Mouse (Mus musculus) hindbrain, postnatal 0 days (tissue): ENCODE data around the gene Oxld1. TPM values are rescaled to one million over a fixed set of nuclear protein-coding genes. Genes with fewer than 3 reads are reported as not detected.

ENCODE experiments used
- ATAC-seq: fragments of 200-750 bp; cut with Nextera tagmentation; 2 replicates; pipeline ENCODE4 v1.8.0; 2017; ENCODE audit warnings: mild to moderate bottlenecking, moderate TSS enrichment, moderate library complexity
- DNase-seq: peaks from one replicate; pipeline ENCODE4 v3.0.0-alpha.2; 2015; ENCODE audit warnings: low spot score
- H3K27ac ChIP-seq: fragments of 300-500 bp; sonication (generic); 2 replicates; pipeline ENCODE4 v1.5.1; 2014; ENCODE audit warnings: mild to moderate bottlenecking
- H3K27me3 ChIP-seq: fragments of 300-500 bp; sonication (generic); 2 replicates; pipeline ENCODE4 v1.6.1; 2014; ENCODE audit warnings: low read length, mixed read lengths; ENCODE audit not compliant: insufficient read depth
- H3K36me3 ChIP-seq: fragments of 300-500 bp; sonication (generic); 2 replicates; pipeline ENCODE4 v1.6.1; 2014; ENCODE audit warnings: low read length, mixed read lengths; ENCODE audit not compliant: insufficient read depth
- H3K4me1 ChIP-seq: fragments of 300-500 bp; sonication (generic); 2 replicates; pipeline ENCODE4 v1.6.1; 2014; ENCODE audit warnings: antibody characterized with exemption, low read length, mixed read lengths; ENCODE audit not compliant: insufficient read depth
- H3K4me2 ChIP-seq: fragments of 300-500 bp; sonication (generic); 2 replicates; pipeline ENCODE4 v1.6.1; 2014; ENCODE audit warnings: low read depth, mild to moderate bottlenecking, low read length, moderate library complexity, mixed read lengths
- H3K4me3 ChIP-seq: fragments of 300-500 bp; sonication (generic); 2 replicates; pipeline ENCODE4 v1.5.1; 2014; ENCODE audit warnings: low read length
- H3K9ac ChIP-seq: fragments of 300-500 bp; sonication (generic); replicated peaks from 2 replicates; pipeline ENCODE4 v1.6.1; 2014; ENCODE audit warnings: mild to moderate bottlenecking, low read length, moderate library complexity, mixed read lengths
- H3K9me3 ChIP-seq: fragments of 300-500 bp; sonication (generic); 2 replicates; pipeline ENCODE4 v1.6.1; 2016; ENCODE audit warnings: low read length, mixed read lengths
- CTCF ChIP-seq: IDR thresholded peaks from 2 replicates; pipeline ENCODE4 v1.5.1; 2016; ENCODE audit warnings: antibody characterized with exemption, control low read depth, low read depth
- WGBS: fragments of 180-500 bp; shearing (Covaris S2); extraction: QIAGEN DNeasy Blood & Tissue Kit; methylation state at CpG from one replicate; pipeline ENCODE4 v1.1.7; 2014; 5-methylcytosine and 5-hydroxymethylcytosine counted together
- polyA plus RNA-seq: library from polyadenylated mRNA; unstranded; fragments of >200 nt; fragmentation: Nextera tagmentation; extraction: Ambion mirVana; gene quantifications from 2 replicates; pipeline ENCODE4 v1.2.1, GENCODE M21; 2015
- total RNA-seq: library from RNA; depleted of rRNA; stranded (reverse); fragments of >200 nt; gene quantifications from 2 replicates; pipeline ENCODE4 v1.2.3, GENCODE M21; 2014; rRNA removed

Gene Oxld1
- total RNA-seq (11.7 and 11.9 TPM in 2 replicates), polyA plus RNA-seq (13.3 and 13.6 TPM in 2 replicates)

DNA sequence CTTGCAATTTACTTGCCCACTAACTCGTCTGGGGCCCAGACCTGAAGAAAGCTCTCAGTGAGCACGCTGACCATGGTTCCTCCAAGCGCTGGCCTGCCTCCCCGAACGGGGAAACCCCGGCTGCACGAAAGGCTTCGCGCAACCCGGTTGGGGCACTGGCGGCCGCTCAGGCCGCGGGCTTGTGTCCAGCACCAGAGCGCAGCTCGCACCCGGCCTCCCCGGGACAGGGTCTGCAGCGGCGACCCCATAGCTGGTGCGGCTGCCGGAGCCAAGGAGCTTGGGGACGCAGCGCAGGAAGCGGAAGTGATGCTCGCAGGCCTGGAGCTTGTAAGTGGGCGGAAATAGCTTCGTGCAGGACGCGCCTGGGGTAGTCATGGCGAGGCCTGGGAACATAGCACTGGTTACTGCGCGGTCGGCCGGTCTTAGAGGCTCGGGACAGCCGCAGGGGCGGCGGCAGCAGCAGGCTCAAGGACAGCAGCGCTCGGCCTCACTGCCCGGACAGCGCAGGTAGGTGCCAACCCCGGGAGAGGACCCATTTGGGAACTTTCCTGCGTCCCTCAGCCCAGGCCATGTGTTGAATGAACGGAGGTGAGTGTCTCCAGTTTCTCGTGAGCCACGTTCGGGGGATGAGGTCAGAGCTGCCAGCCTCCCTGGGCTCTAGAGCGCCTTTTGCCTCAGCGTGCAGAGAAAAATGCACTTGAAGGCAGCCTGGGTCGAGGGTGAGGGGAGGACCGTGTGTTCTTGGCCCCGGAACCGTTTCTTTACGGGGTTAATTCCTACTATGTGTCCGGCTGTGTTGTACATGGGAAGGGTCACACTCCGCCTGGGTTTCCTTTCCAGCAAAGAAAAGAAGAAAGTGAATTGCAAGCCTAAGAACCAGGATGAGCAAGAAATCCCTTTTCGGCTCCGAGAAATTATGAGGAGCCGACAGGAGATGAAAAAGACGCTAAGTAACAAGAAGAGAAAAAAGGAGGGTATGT lies at the start of gene Oxld1, which contains the start of gene Ccdc137:
Gene Oxld1, minus strand, starts transcription at position 297 of the 980 bp plus-strand sequence.
Gene Ccdc137, plus strand, starts transcription at position 344 of the 980 bp plus-strand sequence.
- peak within 1 kb of the TSS; percentile 66 for H3K9ac ChIP-seq
- peak within 1 kb of the TSS; percentile 76 for H3K27ac ChIP-seq
- DNase-seq (peak; percentile 93), ATAC-seq (peak; percentile 93)
- no peaks in the 10 kb centered on the region for H3K27me3 ChIP-seq
- peak within 1 kb of the TSS; percentile 49 for H3K4me3 ChIP-seq
- no peak for TF ChIP-seq CTCF
- H3K4me2 ChIP-seq, result peak within 1 kb of the TSS; percentile 93
- 5% methylated on average over 62 of the region's 62 CpGs for WGBS
- H3K4me1 ChIP-seq, result peaks cover 8% of the 10 kb centered on the region; the same call in 1 of the 2 replicates
- peaks cover 16% of the 10 kb centered on the region; the same call in 1 of the 2 replicates for H3K36me3 ChIP-seq
- H3K9me3 ChIP-seq, result no peaks in the 10 kb centered on the region

DNA sequence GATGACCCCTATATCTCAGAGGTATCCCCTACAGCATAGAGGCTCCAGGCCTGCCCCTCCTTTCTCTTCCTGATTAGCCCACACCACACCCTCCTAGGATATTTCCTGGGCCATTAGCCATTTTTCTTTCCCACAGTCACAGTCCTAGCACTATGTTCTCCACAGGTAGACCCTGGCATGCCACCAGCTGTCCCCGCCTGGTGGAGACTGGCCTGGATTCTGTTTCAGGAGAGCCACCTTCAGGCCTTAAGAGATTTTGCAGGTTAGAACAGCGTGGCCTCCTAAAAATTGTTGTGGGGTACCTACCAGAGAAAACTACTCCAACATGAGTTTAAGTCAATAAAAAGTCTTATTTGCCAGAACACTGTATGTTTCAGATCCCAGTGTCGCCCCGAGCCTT lies 49.0 kb upstream of the Oxld1 start:
- Histone ChIP-seq H3K27ac (no peak overlapping the region), H3K4me2 (no peak overlapping the region), H3K36me3 (no peaks in the 10 kb centered on the region), H3K9me3 (no peaks in the 10 kb centered on the region), H3K4me3 (no peak overlapping the region), H3K9ac (no peak overlapping the region), H3K27me3 (no peaks in the 10 kb centered on the region), H3K4me1 (no peaks in the 10 kb centered on the region)
- ATAC-seq (no peak), DNase-seq (peak; percentile 27)
- peak; percentile 58 for TF ChIP-seq CTCF
- WGBS, result 54% methylated on average over 4 of the region's 4 CpGs

DNA sequence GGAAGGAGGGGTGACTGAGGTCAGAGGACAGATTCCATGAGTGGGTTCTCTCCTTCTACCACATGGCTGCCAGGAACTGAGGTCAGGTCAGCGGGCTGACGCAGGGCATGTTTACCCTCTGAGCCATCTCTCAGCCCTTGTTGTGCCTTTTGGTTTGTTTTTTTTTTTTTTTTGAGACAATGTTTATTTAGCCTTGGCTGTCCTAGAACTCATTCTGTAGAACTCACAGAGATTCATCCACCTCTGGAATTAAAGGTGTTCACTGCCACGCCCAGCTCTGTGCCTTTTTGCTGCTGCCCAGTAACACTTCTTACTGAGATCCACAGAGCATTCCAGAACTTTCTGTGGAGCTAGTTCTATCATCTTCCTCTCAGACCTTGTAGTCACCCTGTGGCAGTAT lies 47.8 kb upstream of the Oxld1 start:
- Histone ChIP-seq H3K27me3 (no peaks in the 10 kb centered on the region), H3K4me3 (no peak overlapping the region), H3K9me3 (no peaks in the 10 kb centered on the region), H3K9ac (no peak overlapping the region), H3K4me2 (no peak overlapping the region), H3K4me1 (no peaks in the 10 kb centered on the region), H3K27ac (no peak overlapping the region), H3K36me3 (no peaks in the 10 kb centered on the region)
- DNase-seq (no peak), ATAC-seq (no peak)
- WGBS, result 89% methylated on average over 3 of the region's 3 CpGs
- no peak for TF ChIP-seq CTCF

DNA sequence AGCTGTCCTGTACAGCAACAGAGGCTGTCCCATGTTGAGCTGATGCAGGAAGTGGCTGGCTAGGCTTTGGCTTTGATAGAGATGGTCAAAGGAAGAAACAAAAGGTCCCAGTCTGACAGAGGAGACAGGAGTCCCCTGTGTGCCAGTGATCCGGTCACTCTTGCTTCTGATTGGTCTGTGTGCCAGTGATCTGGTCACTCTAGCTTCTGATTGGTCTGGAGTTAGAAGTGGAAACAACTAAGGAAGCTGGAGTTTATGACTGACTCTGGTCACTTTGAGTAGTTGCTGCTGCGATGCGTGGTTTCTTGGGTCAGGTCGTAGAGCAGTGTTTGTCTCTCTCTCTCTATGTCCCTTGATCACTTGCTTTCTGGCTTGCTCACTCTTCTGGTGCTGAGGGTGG lies 43.8 kb upstream of the Oxld1 start:
- no peak overlapping the region for H3K9ac ChIP-seq
- no peak overlapping the region for H3K4me3 ChIP-seq
- no peak overlapping the region for H3K27ac ChIP-seq
- no peaks in the 10 kb centered on the region for H3K9me3 ChIP-seq
- ATAC-seq, result no peak
- no peak for DNase-seq
- H3K36me3 ChIP-seq, result peaks cover 17% of the 10 kb centered on the region
- no peak overlapping the region for H3K4me2 ChIP-seq
- H3K4me1 ChIP-seq, result no peaks in the 10 kb centered on the region
- WGBS, result 95% methylated on average over 4 of the region's 4 CpGs
- H3K27me3 ChIP-seq, result no peaks in the 10 kb centered on the region
- no peak for TF ChIP-seq CTCF

DNA sequence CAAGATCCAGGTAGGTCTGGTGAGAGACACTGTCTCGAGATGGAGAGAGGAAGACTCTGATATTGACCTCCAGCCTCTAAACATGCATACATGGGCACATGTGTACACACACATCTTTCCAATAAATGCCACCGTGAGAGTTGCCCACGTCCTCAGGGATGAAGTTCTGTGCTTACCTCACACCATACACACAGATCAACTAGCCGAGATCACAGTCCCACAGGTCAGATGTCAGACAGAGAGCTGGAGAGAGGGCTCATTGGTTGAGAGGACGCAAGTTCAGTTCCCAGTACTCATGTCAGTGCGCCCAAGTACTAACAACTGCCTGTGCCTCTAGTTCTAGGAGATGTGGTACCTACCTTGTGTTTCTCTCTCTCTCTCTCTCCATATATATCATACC lies 43.1 kb upstream of the Oxld1 start:
- H3K4me2 ChIP-seq, result no peak overlapping the region
- no peaks in the 10 kb centered on the region for H3K27me3 ChIP-seq
- no peak overlapping the region for H3K9ac ChIP-seq
- no peaks in the 10 kb centered on the region for H3K9me3 ChIP-seq
- ATAC-seq, result no peak
- no peak for DNase-seq
- no peak overlapping the region for H3K4me3 ChIP-seq
- TF ChIP-seq CTCF, result no peak
- H3K36me3 ChIP-seq, result peaks cover 22% of the 10 kb centered on the region
- no peak overlapping the region for H3K27ac ChIP-seq
- no peaks in the 10 kb centered on the region for H3K4me1 ChIP-seq
- WGBS, result 63% methylated on average over 6 of the region's 6 CpGs

DNA sequence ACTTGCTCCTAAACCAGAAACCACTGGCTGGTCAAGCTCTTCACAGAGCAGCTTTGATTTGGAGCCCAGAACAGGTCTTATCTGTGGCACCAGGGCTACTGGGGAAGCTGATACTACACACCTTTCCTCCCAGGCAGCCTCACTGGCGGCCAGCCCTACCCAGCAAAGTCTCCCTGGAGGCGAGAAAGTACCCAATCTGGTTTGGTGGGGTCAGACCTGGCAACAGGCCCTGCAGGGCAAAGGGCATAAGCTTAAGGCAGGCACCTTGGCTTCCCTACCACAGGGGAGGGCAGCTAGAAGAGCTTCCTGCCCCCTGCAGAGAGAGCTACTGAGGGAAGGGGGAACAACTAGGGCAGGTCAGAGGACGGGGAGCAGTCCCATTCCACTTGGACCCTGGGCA lies 42.5 kb upstream of the Oxld1 start:
- Histone ChIP-seq H3K9ac (no peak overlapping the region), H3K4me1 (no peaks in the 10 kb centered on the region), H3K4me2 (no peak overlapping the region), H3K36me3 (peaks cover 29% of the 10 kb centered on the region), H3K9me3 (no peaks in the 10 kb centered on the region), H3K4me3 (no peak overlapping the region), H3K27me3 (no peaks in the 10 kb centered on the region), H3K27ac (no peak overlapping the region)
- ATAC-seq (no peak), DNase-seq (no peak)
- no peak for TF ChIP-seq CTCF
- WGBS, result 33% methylated on average over 3 of the region's 3 CpGs

DNA sequence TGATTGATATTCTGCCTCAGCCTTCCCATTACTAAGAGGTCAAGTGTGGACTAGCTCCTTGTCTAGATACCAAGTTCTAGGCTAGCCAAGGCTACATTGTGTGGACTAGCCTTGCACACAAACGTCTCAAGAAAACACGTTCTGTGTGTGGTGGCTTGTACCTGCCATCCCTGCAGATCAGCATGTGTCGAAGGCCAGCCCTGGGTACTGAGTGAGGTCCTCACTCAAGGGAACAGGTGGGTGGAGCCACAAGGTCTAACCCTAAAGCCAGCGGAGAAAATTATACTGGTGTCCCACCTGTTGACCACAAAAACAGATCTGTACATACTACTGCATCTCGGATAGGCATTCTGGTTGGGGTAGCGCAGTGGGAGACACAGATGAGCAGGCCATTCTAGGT lies 42.0 kb upstream of the Oxld1 start:
- no peak overlapping the region for H3K27ac ChIP-seq
- ATAC-seq (no peak), DNase-seq (no peak)
- no peak overlapping the region for H3K4me3 ChIP-seq
- WGBS, result 88% methylated on average over 6 of the region's 6 CpGs
- no peaks in the 10 kb centered on the region for H3K27me3 ChIP-seq
- no peaks in the 10 kb centered on the region for H3K9me3 ChIP-seq
- TF ChIP-seq CTCF, result no peak
- no peaks in the 10 kb centered on the region for H3K4me1 ChIP-seq
- no peak overlapping the region for H3K9ac ChIP-seq
- H3K4me2 ChIP-seq, result no peak overlapping the region
- H3K36me3 ChIP-seq, result peaks cover 34% of the 10 kb centered on the region
